Mouse (Mus musculus) spleen, postnatal 10 days (tissue): ENCODE data around the gene Gm21173.
"Not testable (repeated sequence)": the region's sequence is repeated elsewhere in the genome, so short reads cannot be mapped to it uniquely, and the experiment has no call there.

Experiments used
- DNase-seq, 2 experiments: peaks; one replicate each; pipeline ENCODE4 v3.0.0; 2021 to 2022; ENCODE audit warnings: low spot score in 2 of 2

Gm21173 gene

DNA sequence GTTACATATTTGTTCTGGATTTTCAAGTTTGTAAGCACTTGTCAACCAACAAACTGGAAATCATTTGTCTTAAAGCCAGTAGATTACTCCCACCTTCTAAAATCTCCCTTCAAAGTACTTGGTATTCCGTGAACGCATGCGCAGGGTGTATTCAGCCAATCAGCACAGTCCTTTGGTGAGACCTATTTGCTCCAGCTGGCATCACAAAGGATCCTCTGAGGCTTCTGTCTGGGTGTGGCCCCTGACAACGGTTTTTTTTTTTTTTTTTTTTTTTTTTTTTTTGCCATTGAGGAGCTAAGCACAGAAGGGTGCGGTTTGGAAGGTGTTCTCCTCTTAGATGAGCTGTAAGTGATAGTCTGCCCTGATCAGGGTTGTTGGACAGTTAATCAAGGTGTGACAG, at the start of gene Gm21173:
Gene Gm21173 (plus strand): TSS at position 301 of the 400 bp plus-strand sequence.
- not testable (repeated sequence) for DNase-seq
